Mouse (Mus musculus) stomach, postnatal 0 days (tissue): ENCODE data around the gene Spag6. TPM values are rescaled to one million over a fixed set of nuclear protein-coding genes. Genes with fewer than 3 reads are reported as not detected.

Source experiments
- ATAC-seq: fragments of 200-750 bp; cut with Nextera tagmentation; 2 replicates; pipeline ENCODE4 v1.8.0; 2017; ENCODE audit not compliant: low FRiP score, low TSS enrichment
- DNase-seq: peaks from one replicate; pipeline ENCODE4 v3.0.0-alpha.2; 2016; ENCODE audit warnings: low spot score
- H3K27ac ChIP-seq: fragments of 300-500 bp; sonication (generic); replicated peaks from 2 replicates; pipeline ENCODE4 v1.5.1; 2014; ENCODE audit warnings: mild to moderate bottlenecking, control low read depth
- H3K27me3 ChIP-seq: fragments of 300-500 bp; sonication (generic); 2 replicates; pipeline ENCODE4 v1.6.1; 2014; ENCODE audit warnings: low read length; ENCODE audit not compliant: control insufficient read depth, insufficient read depth
- H3K36me3 ChIP-seq: fragments of 300-500 bp; sonication (generic); 2 replicates; pipeline ENCODE4 v1.6.1; 2014; ENCODE audit warnings: low read length, mixed read lengths; ENCODE audit not compliant: control insufficient read depth, insufficient read depth
- H3K4me1 ChIP-seq: fragments of 300-500 bp; sonication (generic); replicated peaks from 2 replicates; pipeline ENCODE4 v1.6.1; 2014; ENCODE audit warnings: antibody characterized with exemption; ENCODE audit not compliant: control insufficient read depth, insufficient read depth
- H3K4me2 ChIP-seq: fragments of 300-500 bp; sonication (generic); replicated peaks from 2 replicates; pipeline ENCODE4 v1.6.1; 2014; ENCODE audit warnings: low read depth, mild to moderate bottlenecking, control low read depth, moderate library complexity
- H3K4me3 ChIP-seq: fragments of 300-500 bp; sonication (generic); 2 replicates; pipeline ENCODE4 v1.5.1; 2014; ENCODE audit warnings: low read depth, low read length, control low read depth
- H3K9ac ChIP-seq: fragments of 300-500 bp; sonication (generic); 2 replicates; pipeline ENCODE4 v1.6.1; 2014; ENCODE audit warnings: mild to moderate bottlenecking, low read length, control low read depth, mixed read lengths
- H3K9me3 ChIP-seq: fragments of 300-500 bp; sonication (generic); 2 replicates; pipeline ENCODE4 v1.6.1; 2016; ENCODE audit warnings: low read length; ENCODE audit not compliant: control insufficient read depth
- CTCF ChIP-seq: IDR thresholded peaks from 2 replicates; pipeline ENCODE4 v1.5.1; 2016; ENCODE audit warnings: antibody characterized with exemption, low read depth, mild to moderate bottlenecking, moderate library complexity
- EP300 ChIP-seq: optimal IDR thresholded peaks from 2 replicates; pipeline ENCODE3; 2016; ENCODE audit warnings: antibody characterized with exemption
- WGBS: fragments of 180-500 bp; shearing (Covaris S2); extraction: QIAGEN DNeasy Blood & Tissue Kit; methylation state at CpG from one replicate; pipeline ENCODE4 v1.1.7; 2014; 5-methylcytosine and 5-hydroxymethylcytosine counted together
- polyA plus RNA-seq: library from polyadenylated mRNA; unstranded; fragments of >200 nt; fragmentation: Nextera tagmentation; extraction: Ambion mirVana; gene quantifications from 2 replicates; pipeline ENCODE4 v1.2.1, GENCODE M21; 2015

Spag6 gene
- polyA plus RNA-seq, 1 experiment from 2014 or later, result 0.10 TPM

DNA sequence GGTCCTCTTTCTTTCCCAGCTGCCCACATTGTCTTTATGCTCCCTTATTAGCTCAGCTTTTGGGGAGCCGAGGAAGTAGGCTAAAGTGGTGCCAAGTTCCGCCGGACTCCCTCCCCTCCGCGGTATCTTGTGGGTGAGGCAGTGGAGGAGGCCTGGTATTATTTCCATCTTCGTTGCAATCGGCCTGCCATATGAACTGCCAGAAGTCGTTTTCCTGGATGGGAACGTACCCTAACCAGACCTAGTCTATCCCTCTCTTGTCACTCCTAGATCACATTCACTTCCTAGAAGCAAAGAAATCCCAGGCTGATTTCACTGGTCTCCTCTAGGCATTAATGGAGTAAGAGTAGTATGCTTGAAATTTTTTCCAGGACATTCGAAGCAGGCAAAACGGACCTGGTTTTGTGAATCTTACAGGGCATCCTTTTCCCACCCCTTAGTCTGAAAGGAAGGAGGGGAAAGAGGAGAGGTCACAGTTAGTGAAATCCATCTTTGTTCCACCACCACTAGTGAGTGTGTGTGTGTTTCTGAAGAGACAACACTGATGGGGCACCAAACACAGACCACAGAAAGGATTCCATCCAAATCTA is 5.7 kb downstream of the Spag6 start:
- no peak overlapping the region for H3K4me3 ChIP-seq
- ATAC-seq (no peak), DNase-seq (no peak)
- no peaks in the 10 kb centered on the region for H3K9me3 ChIP-seq
- 4% methylated on average over 11 of the region's 11 CpGs for WGBS
- no peak overlapping the region for H3K4me2 ChIP-seq
- TF ChIP-seq CTCF (no peak), EP300 (no peak)
- H3K4me1 ChIP-seq, result no peaks in the 10 kb centered on the region
- peaks cover 10% of the 10 kb centered on the region; the same call in 1 of the 2 replicates for H3K27me3 ChIP-seq
- H3K9ac ChIP-seq, result no peak overlapping the region
- no peaks in the 10 kb centered on the region for H3K36me3 ChIP-seq
- H3K27ac ChIP-seq, result no peak overlapping the region

DNA sequence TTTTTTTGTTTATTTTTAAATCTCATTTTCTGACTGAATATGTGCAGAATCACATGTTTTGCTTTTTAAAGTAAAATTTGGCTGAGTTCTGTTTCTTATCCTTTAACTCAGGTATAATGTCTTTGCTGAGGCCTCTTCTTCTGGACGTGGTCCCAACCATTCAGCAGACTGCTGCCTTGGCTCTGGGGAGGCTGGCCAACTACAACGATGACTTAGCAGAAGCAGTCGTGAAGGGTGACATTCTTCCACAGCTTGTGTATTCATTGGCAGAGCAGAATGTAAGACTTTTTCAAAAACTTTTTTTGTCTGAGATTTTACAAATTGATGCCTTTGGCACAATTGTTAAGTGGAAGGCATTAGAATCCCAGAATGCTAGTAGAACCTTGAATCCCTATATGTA is 16.5 kb downstream of the Spag6 start:
- Histone ChIP-seq H3K4me2 (no peak overlapping the region), H3K27ac (no peak overlapping the region), H3K9me3 (no peaks in the 10 kb centered on the region), H3K4me3 (no peak overlapping the region), H3K9ac (no peak overlapping the region), H3K36me3 (no peaks in the 10 kb centered on the region), H3K4me1 (no peaks in the 10 kb centered on the region), H3K27me3 (no peaks in the 10 kb centered on the region)
- WGBS, result 54% methylated on average over 3 of the region's 3 CpGs
- TF ChIP-seq EP300, result no peak
- no peak for TF ChIP-seq CTCF
- DNase-seq, result no peak
- no peak for ATAC-seq

DNA sequence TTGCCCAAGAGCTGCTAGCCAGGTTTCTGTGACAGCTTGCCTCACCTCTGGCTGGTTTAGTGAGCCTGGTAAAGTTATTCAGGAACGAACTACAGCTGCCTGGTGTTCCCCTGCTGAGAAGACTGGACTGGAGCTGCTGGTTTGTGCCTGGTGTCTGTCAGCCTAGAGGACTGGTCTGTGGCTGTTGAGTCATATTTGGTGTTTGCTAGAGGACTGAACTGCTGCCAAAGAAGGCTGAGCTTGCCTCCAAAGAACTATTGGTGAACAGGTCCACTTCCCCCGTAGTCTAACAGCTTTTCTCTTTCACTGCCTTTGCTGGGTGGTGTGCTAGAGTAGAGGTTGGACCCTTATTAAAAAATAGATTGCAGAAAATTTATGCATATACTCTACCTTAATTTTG is 19.2 kb downstream of the Spag6 start:
- Histone ChIP-seq H3K36me3 (no peaks in the 10 kb centered on the region), H3K4me1 (no peaks in the 10 kb centered on the region), H3K4me3 (no peak overlapping the region), H3K4me2 (no peak overlapping the region), H3K27ac (no peak overlapping the region), H3K9me3 (no peaks in the 10 kb centered on the region), H3K9ac (no peak overlapping the region), H3K27me3 (no peaks in the 10 kb centered on the region)
- TF ChIP-seq EP300 (no peak), CTCF (no peak)
- DNase-seq, result no peak
- 59% methylated on average over 2 of the region's 2 CpGs for WGBS
- no peak for ATAC-seq

DNA sequence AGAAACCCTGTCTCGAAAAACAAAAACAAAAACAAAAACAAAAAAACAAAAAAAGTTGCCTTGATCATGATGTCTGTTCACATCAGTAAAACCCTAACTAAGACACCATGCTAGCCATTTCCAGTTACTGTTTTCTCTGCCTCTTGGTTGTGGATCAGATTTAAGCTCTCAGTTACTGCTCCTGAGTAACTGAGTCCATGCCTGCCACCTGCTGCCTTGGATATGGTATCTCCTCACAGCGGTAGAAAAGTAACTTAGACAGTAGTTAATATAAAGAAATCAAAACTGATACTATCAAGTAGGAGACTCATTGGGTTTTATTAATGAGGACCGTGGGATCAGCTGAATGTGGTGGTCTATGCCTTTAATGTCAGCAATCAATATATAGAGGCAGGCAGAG is 20.5 kb downstream of the Spag6 start:
- H3K36me3 ChIP-seq, result no peaks in the 10 kb centered on the region
- 71% methylated on average over 3 of the region's 3 CpGs for WGBS
- H3K9me3 ChIP-seq, result no peaks in the 10 kb centered on the region
- no peak overlapping the region for H3K9ac ChIP-seq
- H3K4me1 ChIP-seq, result no peaks in the 10 kb centered on the region
- H3K4me3 ChIP-seq, result no peak overlapping the region
- ATAC-seq, result no peak
- TF ChIP-seq CTCF, result no peak
- no peak for TF ChIP-seq EP300
- no peak overlapping the region for H3K27ac ChIP-seq
- no peak for DNase-seq
- H3K27me3 ChIP-seq, result no peaks in the 10 kb centered on the region
- no peak overlapping the region for H3K4me2 ChIP-seq

DNA sequence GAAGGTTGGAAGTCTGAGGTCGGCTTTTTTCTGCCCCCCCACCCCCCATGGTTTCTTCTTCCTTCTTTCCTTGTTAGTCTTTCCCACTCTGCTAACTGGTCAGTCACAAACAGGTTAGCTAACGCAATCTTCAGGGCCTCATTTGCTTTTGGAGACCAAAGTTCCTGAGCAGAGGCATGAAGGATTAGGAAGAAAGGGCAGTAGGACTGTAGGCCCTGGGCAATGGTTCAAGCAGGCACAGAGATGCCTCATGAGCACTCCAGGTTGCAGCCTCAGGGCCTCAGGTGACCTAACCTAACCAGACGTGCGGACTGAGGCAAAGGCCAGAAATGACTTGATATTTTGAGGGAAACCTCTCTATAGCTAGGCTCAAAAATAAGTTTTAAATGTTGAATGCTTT is 24.7 kb downstream of the Spag6 start:
- Histone ChIP-seq H3K4me2 (no peak overlapping the region), H3K36me3 (no peaks in the 10 kb centered on the region), H3K27me3 (no peaks in the 10 kb centered on the region), H3K4me1 (no peaks in the 10 kb centered on the region), H3K27ac (no peak overlapping the region), H3K9ac (no peak overlapping the region), H3K4me3 (no peak overlapping the region), H3K9me3 (no peaks in the 10 kb centered on the region)
- no peak for TF ChIP-seq EP300
- TF ChIP-seq CTCF, result no peak
- ATAC-seq (no peak), DNase-seq (no peak)
- 75% methylated on average over 4 of the region's 4 CpGs for WGBS

DNA sequence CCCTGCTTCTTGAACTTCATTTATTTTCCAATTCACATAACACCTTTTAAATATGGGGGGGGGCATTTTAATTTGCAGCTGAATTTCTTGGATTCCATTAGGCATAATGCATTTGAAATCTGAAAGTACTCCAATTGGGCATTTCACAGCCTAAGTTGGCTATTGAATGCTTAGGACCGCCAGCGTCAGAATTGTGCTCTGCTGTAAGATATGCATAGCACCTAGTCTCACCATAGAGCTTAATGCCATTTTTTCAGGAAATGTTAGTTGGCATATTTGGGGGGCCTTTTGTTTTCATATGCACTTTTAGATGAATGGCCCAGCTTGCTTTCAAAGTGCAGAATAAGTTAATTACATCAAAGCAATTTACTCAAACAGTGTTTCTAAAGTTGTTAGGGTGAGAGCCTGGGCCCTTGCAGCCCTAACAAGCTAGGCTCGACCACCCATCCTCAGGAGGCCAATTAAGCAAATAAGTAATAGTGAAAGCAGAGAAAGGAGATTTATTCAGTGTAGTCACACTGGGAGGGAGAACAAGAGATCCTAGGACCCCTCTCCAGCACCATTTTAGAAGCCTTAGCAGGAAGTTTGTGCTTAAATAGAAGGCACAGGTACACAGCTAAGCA is 28.5 kb downstream of the Spag6 start:
- Histone ChIP-seq H3K36me3 (no peaks in the 10 kb centered on the region), H3K4me3 (no peak overlapping the region), H3K9ac (no peak overlapping the region), H3K27ac (no peak overlapping the region), H3K4me2 (no peak overlapping the region), H3K27me3 (no peaks in the 10 kb centered on the region), H3K4me1 (no peaks in the 10 kb centered on the region), H3K9me3 (no peaks in the 10 kb centered on the region)
- no peak for TF ChIP-seq CTCF
- no peak for TF ChIP-seq EP300
- no peak for ATAC-seq
- DNase-seq, result no peak
- WGBS, result 62% methylated on average over 3 of the region's 3 CpGs
